Mouse (Mus musculus): ENCODE results near the gene Ppfia3. TPM values are rescaled to one million over a fixed set of nuclear protein-coding genes. Genes with fewer than 3 reads are reported as not detected.
A peak's percentile ranks its signal among the peaks of the same experiment; 100 is the strongest.

The Ppfia3 gene
- polyA plus RNA-seq, 1 experiment: 0.27 TPM

DNA sequence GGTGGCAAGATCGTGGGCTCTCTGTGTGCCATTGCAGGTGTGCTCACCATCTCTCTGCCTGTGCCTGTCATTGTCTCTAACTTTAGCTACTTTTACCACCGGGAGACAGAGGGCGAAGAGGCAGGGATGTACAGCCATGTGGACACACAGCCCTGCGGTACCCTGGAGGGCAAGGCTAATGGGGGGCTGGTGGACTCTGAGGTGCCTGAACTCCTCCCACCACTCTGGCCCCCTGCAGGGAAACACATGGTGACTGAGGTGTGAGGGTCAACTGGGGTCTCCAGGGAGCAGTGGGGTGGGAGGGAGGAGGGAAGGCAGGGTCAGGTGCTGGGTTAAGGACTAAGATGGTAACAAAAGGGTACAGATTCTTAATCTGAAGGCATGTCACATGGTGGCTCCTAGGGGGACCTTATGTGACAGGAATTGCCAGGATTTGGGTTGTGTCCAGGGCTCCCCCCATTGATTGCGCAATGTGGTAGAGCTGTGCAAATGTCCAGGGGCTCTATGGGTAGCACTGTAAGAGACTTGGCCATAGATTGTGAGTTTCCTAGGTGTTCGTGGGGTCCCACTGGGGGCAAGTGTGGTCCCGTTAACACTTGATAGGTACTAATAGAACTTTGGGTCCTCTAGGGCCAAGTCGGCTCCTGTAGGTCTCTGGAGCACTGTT, 42.8 kb upstream of the Ppfia3 start:
- Histone ChIP-seq H3K4me1 (ENCODE audit: control insufficient read depth, insufficient read depth, insufficient read length) (peaks cover 9% of the 10 kb centered on the region), H3K27me3 (ENCODE audit: control insufficient read depth, insufficient read depth, low read length) (peaks cover 22% of the 10 kb centered on the region), H3K27ac (ENCODE audit: insufficient read depth, low read length) (no peak overlapping the region), H3K4me3 (ENCODE audit: extremely low read depth, insufficient read depth, insufficient read length) (no peak overlapping the region), H3K36me3 (ENCODE audit: control insufficient read depth, insufficient read depth, low read length) (no peaks in the 10 kb centered on the region)
- DNase-seq (ENCODE audit: low read depth in 1 of 2, low spot score in 2 of 2): no peak
- TF ChIP-seq CTCF (IDR thresholded peaks at IDR 0.05; ENCODE audit: extremely low read depth, insufficient read depth, insufficient read length, insufficient replicate concordance) (no peak), POLR2A (IDR thresholded peaks at IDR 0.05; ENCODE audit: low read depth, low read length) (no peak)
- WGBS: 91% methylated on average over 8 of the region's 8 CpGs

DNA sequence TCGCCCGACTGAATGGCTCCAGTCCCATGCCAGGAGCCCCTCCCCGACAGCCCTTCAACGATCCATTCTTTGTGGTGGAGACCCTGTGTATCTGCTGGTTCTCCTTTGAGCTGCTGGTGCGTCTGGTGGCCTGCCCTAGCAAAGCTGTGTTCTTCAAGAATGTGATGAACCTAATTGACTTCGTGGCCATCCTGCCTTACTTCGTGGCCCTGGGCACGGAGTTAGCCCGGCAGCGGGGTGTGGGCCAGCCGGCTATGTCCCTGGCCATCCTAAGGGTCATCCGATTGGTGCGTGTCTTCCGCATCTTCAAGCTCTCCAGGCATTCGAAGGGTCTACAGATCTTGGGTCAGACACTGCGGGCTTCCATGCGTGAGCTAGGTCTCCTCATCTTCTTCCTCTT, 42.1 kb upstream of the Ppfia3 start:
- H3K27ac ChIP-seq (ENCODE audit: insufficient read depth, low read length): no peak overlapping the region
- H3K4me3 ChIP-seq (ENCODE audit: extremely low read depth, insufficient read depth, insufficient read length): no peak overlapping the region
- DNase-seq (ENCODE audit: low read depth in 1 of 2, low spot score in 2 of 2): no peak
- peaks cover 9% of the 10 kb centered on the region for H3K4me1 ChIP-seq (ENCODE audit: control insufficient read depth, insufficient read depth, insufficient read length)
- TF ChIP-seq POLR2A (IDR thresholded peaks at IDR 0.05; ENCODE audit: low read depth, low read length) (no peak), CTCF (IDR thresholded peaks at IDR 0.05; ENCODE audit: extremely low read depth, insufficient read depth, insufficient read length, insufficient replicate concordance) (no peak)
- peaks cover 17% of the 10 kb centered on the region for H3K27me3 ChIP-seq (ENCODE audit: control insufficient read depth, insufficient read depth, low read length)
- no peaks in the 10 kb centered on the region for H3K36me3 ChIP-seq (ENCODE audit: control insufficient read depth, insufficient read depth, low read length)
- 89% methylated on average over 17 of the region's 17 CpGs for WGBS

DNA sequence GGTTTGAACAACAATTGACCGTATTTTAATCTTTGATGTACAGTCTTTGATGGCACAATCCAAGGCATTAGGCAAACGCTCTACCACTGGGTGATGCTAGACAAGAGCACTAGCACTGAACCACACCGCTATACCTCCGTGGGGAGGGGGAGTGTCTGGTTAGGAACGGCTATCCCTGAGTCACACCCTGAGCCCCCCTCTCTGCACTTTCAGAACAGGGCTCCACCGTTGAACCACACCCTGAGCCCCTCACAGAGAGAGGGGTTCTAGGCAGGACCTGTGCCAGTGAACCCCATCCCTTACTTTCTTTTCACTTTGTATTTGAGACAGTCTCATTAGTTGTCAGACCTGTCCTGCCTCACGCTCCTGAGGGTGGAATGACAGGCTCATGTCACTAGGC, 41.5 kb upstream of the Ppfia3 start:
- Histone ChIP-seq H3K36me3 (ENCODE audit: control insufficient read depth, insufficient read depth, low read length) (no peaks in the 10 kb centered on the region), H3K27ac (ENCODE audit: insufficient read depth, low read length) (no peak overlapping the region), H3K27me3 (ENCODE audit: control insufficient read depth, insufficient read depth, low read length) (peaks cover 13% of the 10 kb centered on the region), H3K4me3 (ENCODE audit: extremely low read depth, insufficient read depth, insufficient read length) (no peak overlapping the region), H3K4me1 (ENCODE audit: control insufficient read depth, insufficient read depth, insufficient read length) (peaks cover 6% of the 10 kb centered on the region; the same call in 1 of the 2 replicates)
- 75% methylated on average over 7 of the region's 7 CpGs for WGBS
- TF ChIP-seq POLR2A (IDR thresholded peaks at IDR 0.05; ENCODE audit: low read depth, low read length) (no peak), CTCF (IDR thresholded peaks at IDR 0.05; ENCODE audit: extremely low read depth, insufficient read depth, insufficient read length, insufficient replicate concordance) (no peak)
- no peak for DNase-seq (ENCODE audit: low read depth in 1 of 2, low spot score in 2 of 2)

DNA sequence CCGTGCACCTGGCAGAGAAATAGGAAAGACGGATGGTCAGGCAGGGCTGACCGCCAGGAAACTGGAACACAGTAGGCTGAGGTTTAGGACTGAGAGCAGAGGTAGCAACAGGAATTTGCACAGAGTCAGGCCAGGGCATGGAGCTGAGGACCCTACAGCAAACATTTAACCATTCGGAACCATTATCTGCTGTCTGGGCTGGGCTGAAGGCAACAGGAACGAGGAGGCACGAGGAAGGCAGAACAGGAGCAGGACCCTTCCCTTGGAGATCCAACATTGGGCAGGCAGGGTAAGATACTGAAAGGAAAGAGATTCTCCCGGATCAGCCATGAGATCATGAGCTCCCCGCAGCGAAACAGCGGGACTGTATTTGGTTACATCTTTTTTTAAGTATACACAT, 41.0 kb upstream of the Ppfia3 start:
- H3K4me1 ChIP-seq (ENCODE audit: control insufficient read depth, insufficient read depth, insufficient read length): peaks cover 5% of the 10 kb centered on the region; the same call in 1 of the 2 replicates
- 78% methylated on average over 10 of the region's 10 CpGs for WGBS
- H3K36me3 ChIP-seq (ENCODE audit: control insufficient read depth, insufficient read depth, low read length): no peaks in the 10 kb centered on the region
- DNase-seq (ENCODE audit: low read depth in 1 of 2, low spot score in 2 of 2): no peak
- H3K27me3 ChIP-seq (ENCODE audit: control insufficient read depth, insufficient read depth, low read length): peaks cover 12% of the 10 kb centered on the region
- H3K27ac ChIP-seq (ENCODE audit: insufficient read depth, low read length): no peak overlapping the region
- TF ChIP-seq CTCF (IDR thresholded peaks at IDR 0.05; ENCODE audit: extremely low read depth, insufficient read depth, insufficient read length, insufficient replicate concordance): no peak
- TF ChIP-seq POLR2A (IDR thresholded peaks at IDR 0.05; ENCODE audit: low read depth, low read length): no peak
- no peak overlapping the region for H3K4me3 ChIP-seq (ENCODE audit: extremely low read depth, insufficient read depth, insufficient read length)

DNA sequence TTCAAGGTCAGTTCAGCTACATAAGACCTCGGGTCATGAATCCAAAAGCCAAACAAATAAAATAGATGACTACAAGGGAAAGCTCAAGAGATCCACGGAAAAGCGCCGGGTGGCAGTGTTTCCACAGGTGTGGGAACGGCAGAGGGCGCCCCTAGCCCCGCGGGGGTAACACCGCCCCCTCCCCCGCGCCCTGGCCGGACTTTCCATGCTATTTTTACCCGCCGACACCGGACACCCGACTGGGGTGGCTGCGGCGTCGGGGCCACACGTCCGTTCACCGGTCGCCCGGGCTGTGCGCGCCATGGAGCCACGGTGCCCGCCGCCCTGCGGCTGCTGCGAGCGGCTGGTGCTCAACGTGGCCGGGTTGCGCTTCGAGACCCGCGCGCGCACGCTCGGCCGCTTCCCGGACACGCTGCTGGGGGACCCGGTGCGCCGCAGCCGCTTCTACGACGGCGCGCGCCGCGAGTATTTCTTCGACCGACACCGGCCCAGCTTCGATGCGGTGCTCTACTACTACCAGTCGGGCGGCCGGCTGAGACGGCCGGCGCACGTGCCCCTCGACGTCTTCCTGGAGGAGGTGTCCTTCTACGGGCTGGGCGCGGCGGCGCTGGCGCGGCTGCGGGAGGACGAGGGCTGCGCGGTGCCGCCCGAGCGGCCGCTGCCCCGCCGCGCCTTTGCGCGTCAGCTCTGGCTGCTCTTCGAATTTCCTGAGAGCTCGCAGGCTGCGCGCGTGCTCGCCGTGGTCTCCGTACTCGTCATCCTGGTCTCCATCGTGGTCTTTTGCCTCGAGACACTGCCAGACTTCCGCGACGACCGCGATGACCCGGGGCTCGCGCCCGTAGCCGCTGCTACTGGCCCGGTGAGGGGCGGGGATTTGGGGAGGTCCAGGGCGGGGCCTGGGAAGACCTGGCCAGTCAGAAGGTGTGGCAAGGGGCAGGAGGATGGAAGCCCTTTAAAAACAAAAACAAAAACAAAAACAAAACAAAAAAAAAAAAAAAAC, 39.6 kb upstream of the Ppfia3 start:
- H3K4me3 ChIP-seq (ENCODE audit: extremely low read depth, insufficient read depth, insufficient read length): peak overlapping the region; percentile 16; the same call in 1 of the 2 replicates
- H3K4me1 ChIP-seq (ENCODE audit: control insufficient read depth, insufficient read depth, insufficient read length): peaks cover 5% of the 10 kb centered on the region; the same call in 1 of the 2 replicates
- TF ChIP-seq CTCF (IDR thresholded peaks at IDR 0.05; ENCODE audit: extremely low read depth, insufficient read depth, insufficient read length, insufficient replicate concordance) (no peak), POLR2A (IDR thresholded peaks at IDR 0.05; ENCODE audit: low read depth, low read length) (no peak)
- no peak overlapping the region for H3K27ac ChIP-seq (ENCODE audit: insufficient read depth, low read length)
- peaks cover 12% of the 10 kb centered on the region for H3K27me3 ChIP-seq (ENCODE audit: control insufficient read depth, insufficient read depth, low read length)
- no peak for DNase-seq (ENCODE audit: low read depth in 1 of 2, low spot score in 2 of 2)
- H3K36me3 ChIP-seq (ENCODE audit: control insufficient read depth, insufficient read depth, low read length): no peaks in the 10 kb centered on the region
- 2% methylated on average over 113 of the region's 114 CpGs for WGBS

GRCm38 (mm10) chr7:45405091-45406075, 38.6 kb upstream of the Ppfia3 start, which contains the start of gene Kcna7:
Gene Kcna7, plus strand, starts transcription at chr7:45405653.
- 11% methylated on average over 28 of the region's 28 CpGs for whole genome bisulfite sequencing
- peaks cover 12% of the 10 kb centered on the region for H3K27me3 ChIP-seq (ENCODE audit: control insufficient read depth, insufficient read depth, low read length)
- no peaks in the 10 kb centered on the region for H3K36me3 ChIP-seq (ENCODE audit: control insufficient read depth, insufficient read depth, low read length)
- H3K4me1 ChIP-seq (ENCODE audit: control insufficient read depth, insufficient read depth, insufficient read length): peaks cover 5% of the 10 kb centered on the region; the same call in 1 of the 2 replicates
- no peak within 1 kb of the TSS for H3K27ac ChIP-seq (ENCODE audit: insufficient read depth, low read length)
- TF ChIP-seq CTCF (IDR thresholded peaks at IDR 0.05; ENCODE audit: extremely low read depth, insufficient read depth, insufficient read length, insufficient replicate concordance) (peak; percentile 96), POLR2A (IDR thresholded peaks at IDR 0.05; ENCODE audit: low read depth, low read length) (no peak)
- DNase-seq (ENCODE audit: low read depth in 1 of 2, low spot score in 2 of 2): peak; percentile 22 to 75
- H3K4me3 ChIP-seq (ENCODE audit: extremely low read depth, insufficient read depth, insufficient read length): no peak within 1 kb of the TSS; the same call in 1 of the 2 replicates

Data from spleen, adult 2 months (tissue).